ENCODE assay signal across 10 mouse cellular contexts in the genomic region with DNA sequence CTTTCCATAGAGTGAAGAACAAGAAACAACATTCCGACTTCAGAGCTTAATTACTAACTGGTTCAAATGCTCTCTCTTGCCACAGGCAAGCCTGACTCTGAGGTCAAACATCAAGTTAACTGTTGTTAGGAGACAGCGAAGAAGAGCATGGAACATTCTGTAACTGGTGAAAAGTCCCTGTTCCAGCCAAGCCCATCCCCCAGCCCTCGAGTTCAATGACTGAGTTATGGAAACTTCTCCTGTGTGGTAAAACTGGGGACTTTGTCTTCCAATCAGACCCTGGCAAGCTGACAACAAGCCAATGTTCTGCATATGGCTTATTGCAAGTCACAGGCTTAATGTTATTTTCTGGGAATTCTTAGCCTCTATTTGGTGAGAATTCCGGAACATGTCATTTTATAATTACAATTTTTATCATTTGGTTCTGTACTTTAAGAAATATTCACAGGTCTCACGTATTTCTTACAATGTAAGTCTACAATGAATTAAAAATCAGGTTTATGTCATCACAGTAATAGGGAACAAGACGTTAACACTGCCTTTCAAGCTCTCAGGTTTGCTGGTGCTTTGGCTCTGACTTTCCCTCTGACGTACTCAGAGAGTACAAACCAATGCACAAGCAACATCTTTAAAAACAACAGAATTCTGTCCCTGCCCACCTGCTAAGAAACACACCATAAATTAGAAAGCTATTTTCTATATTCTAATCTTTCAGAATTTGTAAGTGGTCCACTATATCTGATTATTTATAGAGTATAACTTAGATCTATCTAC. TPM values are rescaled to one million over a fixed set of nuclear protein-coding genes. Genes with fewer than 3 reads are reported as not detected.
DNase-seq lines count a peak whose midpoint lies in the region.
"Had no signal": no experiment of that assay in that cellular context is flagged by ENCODE, and none has a peak within 500 bp of the region (broad histone marks: within the 10 kb centered on the region; RNA-seq: fewer than 3 reads in every experiment).

No protein-coding gene starts in this region.

- no peaks in the 10 kb centered on the region for H3K9me3 ChIP-seq in heart, embryonic 10.5 days
- H3K9me3 ChIP-seq: forebrain, embryonic 15.5 days; megakaryocyte, embryonic 14.5 days had no signal

- peaks cover 12% of the 10 kb centered on the region; the same call in 1 of the 2 replicates for H3K36me3 ChIP-seq in heart, embryonic 10.5 days
- H3K36me3 ChIP-seq: forebrain, embryonic 15.5 days had no signal

- 81% methylated on average over 7 of the region's 7 CpGs for WGBS in heart, embryonic 10.5 days

- H3K27me3 ChIP-seq in heart, embryonic 10.5 days (ENCODE audit: insufficient read depth, poor library complexity, severe bottlenecking) = no peaks in the 10 kb centered on the region
- H3K27me3 ChIP-seq: forebrain, embryonic 15.5 days; megakaryocyte, embryonic 14.5 days had no signal

- no peak overlapping the region for H3K4me3 ChIP-seq in heart, embryonic 10.5 days
- H3K4me3 ChIP-seq: forebrain, embryonic 15.5 days; megakaryocyte, embryonic 14.5 days had no signal

- peaks cover 14% of the 10 kb centered on the region for H3K4me1 ChIP-seq in heart, embryonic 10.5 days
- H3K4me1 ChIP-seq: forebrain, embryonic 15.5 days had no signal

- DNase-seq in heart, adult 11 months = peak; percentile 94
- no peak for DNase-seq in heart, embryonic 10.5 days (ENCODE audit: low spot score)
- DNase-seq in right cerebral cortex, adult 18-20 months = peak; percentile 35
- DNase-seq in right cerebral cortex, adult 2 months (ENCODE audit: low spot score in 2 of 2) = no peak
- peak; percentile 92 to 95 for DNase-seq in kidney, postnatal 36 days
- DNase-seq in testis, postnatal 14 days (ENCODE audit: low spot score) = peak; percentile 67
- DNase-seq in frontal cortex, postnatal 10 days (ENCODE audit: low spot score in 2 of 2) = no peak
- DNase-seq in T-cell, adult 2 months (ENCODE audit: low spot score) = no peak

- H3K27ac ChIP-seq in heart, embryonic 10.5 days = no peak overlapping the region
- H3K27ac ChIP-seq: forebrain, embryonic 15.5 days had no signal

RNA-seq across cellular contexts. Expression of a gene that starts 51.6 kb away (rescaled TPM):
- 11.8 and 12.8 TPM in 2 replicates for polyA plus RNA-seq in heart, embryonic 10.5 days (2016; fragmentation: Nextera tagmentation; extraction: Ambion mirVana)

RNA-seq across cellular contexts. Expression of a gene that starts 51.8 kb away (rescaled TPM):
- polyA plus RNA-seq in heart, embryonic 10.5 days (2016; fragmentation: Nextera tagmentation; extraction: Ambion mirVana) = 54.3 and 60.4 TPM in 2 replicates

Comparison
In these comparisons a context has a peak if more than half of its experiments do, and no peak if none do; other contexts are left out.
1. DNase-seq: peak in heart, adult 11 months (single experiment), right cerebral cortex, adult 18-20 months (single experiment), kidney, postnatal 36 days (2 of 2) and testis, postnatal 14 days (single experiment); none in heart, embryonic 10.5 days (single experiment), right cerebral cortex, adult 2 months (0 of 2), frontal cortex, postnatal 10 days (0 of 2) and T-cell, adult 2 months (single experiment).